Mouse (Mus musculus) megakaryocyte, embryonic 14.5 days (primary cell): Measurements from ENCODE around the gene Clasp2. TPM values are rescaled to one million over a fixed set of nuclear protein-coding genes. Genes with fewer than 3 reads are reported as not detected.
A peak's percentile ranks its signal among the peaks of the same experiment; 100 is the strongest.

ENCODE experiments used
- H3K27me3 ChIP-seq: replicated peaks from 2 replicates; pipeline ENCODE3; 2012; ENCODE audit warnings: inconsistent platforms
- H3K36me3 ChIP-seq: replicated peaks from 2 replicates; pipeline ENCODE3; 2012; ENCODE audit warnings: low read length, inconsistent platforms, mixed read lengths
- H3K4me1 ChIP-seq: 2 replicates; pipeline ENCODE4 v1.6.1; 2012; ENCODE audit warnings: inconsistent platforms
- H3K4me3 ChIP-seq: replicated peaks from 2 replicates; pipeline ENCODE3; 2012; ENCODE audit warnings: moderate library complexity, mild to moderate bottlenecking, inconsistent platforms
- H3K9me3 ChIP-seq: 2 replicates; pipeline ENCODE4 v1.6.1; 2012; ENCODE audit warnings: inconsistent platforms
- FLI1 ChIP-seq: IDR thresholded peaks from 2 replicates; pipeline ENCODE4 v1.6.1; 2012; ENCODE audit warnings: low read length, inconsistent platforms, mixed read lengths
- GATA1 ChIP-seq: IDR thresholded peaks from 3 replicates; pipeline ENCODE4 v1.6.1; 2012; ENCODE audit warnings: mixed read lengths, low read length, inconsistent platforms, borderline replicate concordance
- polyA plus RNA-seq: library from polyadenylated mRNA; stranded (reverse); fragments of >175 nt; gene quantifications from 2 replicates; pipeline ENCODE4 v1.2.3, GENCODE M21; 2012; ENCODE audit warnings: low replicate concordance; ENCODE audit not compliant: insufficient read depth

Clasp2 gene
- polyA plus RNA-seq, 1 experiment = 1.4 TPM

DNA sequence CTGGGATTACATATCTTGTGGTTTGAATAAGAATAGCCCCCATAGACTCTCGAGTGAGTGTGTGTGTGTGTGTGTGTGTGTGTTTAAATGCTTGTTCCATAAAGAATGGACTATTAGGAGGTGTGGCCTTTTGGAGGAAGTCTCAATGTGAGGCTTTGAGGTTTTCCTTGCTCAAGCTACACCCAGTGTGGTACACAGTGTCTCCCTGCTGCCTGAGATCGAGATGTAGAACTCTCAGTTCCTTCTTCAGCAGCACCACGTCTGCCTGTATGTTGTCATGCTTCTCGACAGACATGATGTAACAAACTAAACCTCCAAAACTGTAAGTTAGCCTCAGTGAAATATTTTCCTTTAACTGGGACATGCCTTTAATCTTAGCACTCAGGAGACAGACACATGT is 187.3 kb downstream of the Clasp2 start:
- Histone ChIP-seq H3K4me1 (peaks cover 41% of the 10 kb centered on the region), H3K4me3 (peak overlapping the region; percentile 75), H3K36me3 (peaks cover 16% of the 10 kb centered on the region), H3K9me3 (no peaks in the 10 kb centered on the region), H3K27me3 (no peaks in the 10 kb centered on the region)
- TF ChIP-seq FLI1 = no peak
- TF ChIP-seq GATA1 = no peak

GRCm38 (mm10) chr9:113929676-113930075 is 188.4 kb downstream of the Clasp2 start:
- H3K4me1 ChIP-seq = peaks cover 51% of the 10 kb centered on the region
- H3K9me3 ChIP-seq = no peaks in the 10 kb centered on the region
- no peak for TF ChIP-seq FLI1
- no peak for TF ChIP-seq GATA1
- H3K27me3 ChIP-seq = no peaks in the 10 kb centered on the region
- H3K36me3 ChIP-seq = peaks cover 5% of the 10 kb centered on the region
- peak overlapping the region; percentile 48 for H3K4me3 ChIP-seq

GRCm38 (mm10) chr9:113930534-113931374 is 189.5 kb downstream of the Clasp2 start, which contains the start of gene Ubp1:
Gene Ubp1 (plus strand): TSS chr9:113930934.
- no peak for TF ChIP-seq GATA1
- 0 out of 2 replicates have a peak, but pooled peaks have one; percentile 54 for TF ChIP-seq FLI1

DNA sequence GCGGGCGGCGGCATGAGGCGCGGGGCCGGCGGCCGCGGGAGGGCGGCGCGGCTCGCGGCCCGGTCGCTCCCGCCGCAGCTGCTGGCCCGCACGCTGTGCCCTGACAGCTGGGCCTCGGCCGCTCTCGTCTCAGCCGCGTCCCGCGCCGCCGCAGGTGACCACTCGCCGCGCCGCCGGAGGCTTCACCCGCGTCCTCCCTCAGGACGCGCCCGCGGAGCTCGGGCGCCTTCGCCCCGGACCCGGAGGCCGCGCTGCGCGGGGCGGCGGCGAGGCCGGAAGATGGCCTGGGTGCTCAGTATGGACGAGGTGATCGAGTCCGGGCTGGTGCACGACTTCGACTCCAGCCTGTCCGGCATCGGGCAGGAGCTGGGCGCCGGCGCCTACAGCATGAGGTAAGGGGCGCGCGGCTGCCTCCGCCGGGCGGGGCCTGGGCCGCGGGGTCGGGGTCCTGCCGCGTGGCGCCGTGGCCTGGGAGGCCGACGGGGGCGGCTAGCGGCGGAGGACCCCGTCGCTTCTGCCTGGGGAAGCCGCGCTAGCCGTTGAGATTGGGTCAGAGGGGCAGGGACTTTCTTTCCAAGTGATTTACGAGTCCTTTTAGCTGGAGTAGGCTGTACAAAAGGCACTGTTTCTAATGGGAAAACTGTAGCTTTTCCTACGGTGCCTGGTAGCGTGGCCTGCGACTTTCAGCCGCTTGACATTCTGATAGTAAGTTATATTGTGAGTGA is 190.3 kb downstream of the Clasp2 start:
- H3K27me3 ChIP-seq = no peaks in the 10 kb centered on the region
- H3K36me3 ChIP-seq = peaks cover 13% of the 10 kb centered on the region
- no peaks in the 10 kb centered on the region for H3K9me3 ChIP-seq
- H3K4me3 ChIP-seq = peak overlapping the region; percentile 96
- no peak for TF ChIP-seq GATA1
- no peak for TF ChIP-seq FLI1
- H3K4me1 ChIP-seq = peaks cover 70% of the 10 kb centered on the region

More at GRCm38 (mm10) chr9:113930534-113931374, 189.5 kb downstream of the Clasp2 start, which contains the start of gene Ubp1:
- Histone ChIP-seq H3K36me3 (peaks cover 7% of the 10 kb centered on the region), H3K4me3 (peak within 1 kb of the TSS; percentile 96), H3K9me3 (no peaks in the 10 kb centered on the region), H3K4me1 (peaks cover 62% of the 10 kb centered on the region), H3K27me3 (no peaks in the 10 kb centered on the region)

- Histone ChIP-seq H3K36me3 (peaks cover 13% of the 10 kb centered on the region), H3K4me1 (peaks cover 74% of the 10 kb centered on the region)
- TF ChIP-seq FLI1 (no peak), GATA1 (no peak)
Observed at GRCm38 (mm10) chr9:113932100-113932470, 190.8 kb downstream of the Clasp2 start.

GRCm38 (mm10) chr9:113932501-113932900 is 191.2 kb downstream of the Clasp2 start:
- Histone ChIP-seq H3K36me3 (peaks cover 13% of the 10 kb centered on the region), H3K4me3 (peak overlapping the region; percentile 96), H3K27me3 (no peaks in the 10 kb centered on the region), H3K4me1 (peaks cover 75% of the 10 kb centered on the region), H3K9me3 (no peaks in the 10 kb centered on the region)
- TF ChIP-seq FLI1 (no peak), GATA1 (no peak)

More at GRCm38 (mm10) chr9:113932100-113932470, 190.8 kb downstream of the Clasp2 start:
- Histone ChIP-seq H3K4me3 (peak overlapping the region; percentile 96), H3K9me3 (no peaks in the 10 kb centered on the region), H3K27me3 (no peaks in the 10 kb centered on the region)

- TF ChIP-seq GATA1 (no peak), FLI1 (no peak)
- Histone ChIP-seq H3K4me3 (no peak overlapping the region), H3K27me3 (no peaks in the 10 kb centered on the region), H3K4me1 (peaks cover 77% of the 10 kb centered on the region), H3K36me3 (peaks cover 30% of the 10 kb centered on the region), H3K9me3 (no peaks in the 10 kb centered on the region)
Observed at GRCm38 (mm10) chr9:113935638-113936037, 194.4 kb downstream of the Clasp2 start.

DNA sequence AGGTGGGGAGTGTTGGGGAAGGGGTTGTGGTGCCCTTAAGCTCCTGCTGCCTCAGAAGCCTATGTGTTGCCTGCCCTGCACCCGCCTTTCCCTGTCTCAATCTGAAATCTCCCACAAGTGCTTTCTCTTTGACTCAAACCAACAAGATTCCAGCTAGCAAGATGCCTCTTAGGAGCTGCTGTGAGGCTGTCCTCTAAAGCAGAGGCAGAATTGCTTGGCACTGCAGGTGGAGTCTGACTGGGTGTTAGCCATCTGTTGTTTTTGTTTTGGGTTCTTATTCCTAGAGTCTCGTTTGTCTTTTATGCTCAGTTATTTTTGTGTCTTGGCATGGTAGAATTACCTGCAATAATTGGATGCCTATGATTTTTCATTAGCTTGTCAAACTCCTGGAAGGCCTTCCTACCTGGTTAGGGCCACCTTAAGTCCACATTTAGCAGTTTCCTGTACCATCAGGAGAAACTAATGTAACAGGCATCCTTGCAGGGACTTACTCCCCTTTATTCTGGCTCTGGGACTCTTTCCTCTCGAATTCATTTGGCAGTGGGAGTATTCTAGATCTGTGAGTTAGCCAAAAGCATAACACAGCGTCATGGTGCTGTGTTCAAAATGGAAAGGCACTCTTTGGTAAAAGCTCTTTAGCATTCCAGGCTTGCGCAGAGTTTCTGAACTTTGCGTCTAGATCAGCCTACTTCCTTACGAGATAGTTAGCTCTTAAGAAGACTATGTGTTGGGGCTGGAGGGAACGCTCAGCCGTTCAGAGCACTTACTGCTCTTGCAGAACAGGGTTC is 198.0 kb downstream of the Clasp2 start:
- Histone ChIP-seq H3K27me3 (no peaks in the 10 kb centered on the region), H3K4me3 (peak overlapping the region; percentile 13), H3K4me1 (peaks cover 94% of the 10 kb centered on the region), H3K9me3 (no peaks in the 10 kb centered on the region), H3K36me3 (peaks cover 56% of the 10 kb centered on the region)
- no peak for TF ChIP-seq GATA1
- TF ChIP-seq FLI1 = no peak

DNA sequence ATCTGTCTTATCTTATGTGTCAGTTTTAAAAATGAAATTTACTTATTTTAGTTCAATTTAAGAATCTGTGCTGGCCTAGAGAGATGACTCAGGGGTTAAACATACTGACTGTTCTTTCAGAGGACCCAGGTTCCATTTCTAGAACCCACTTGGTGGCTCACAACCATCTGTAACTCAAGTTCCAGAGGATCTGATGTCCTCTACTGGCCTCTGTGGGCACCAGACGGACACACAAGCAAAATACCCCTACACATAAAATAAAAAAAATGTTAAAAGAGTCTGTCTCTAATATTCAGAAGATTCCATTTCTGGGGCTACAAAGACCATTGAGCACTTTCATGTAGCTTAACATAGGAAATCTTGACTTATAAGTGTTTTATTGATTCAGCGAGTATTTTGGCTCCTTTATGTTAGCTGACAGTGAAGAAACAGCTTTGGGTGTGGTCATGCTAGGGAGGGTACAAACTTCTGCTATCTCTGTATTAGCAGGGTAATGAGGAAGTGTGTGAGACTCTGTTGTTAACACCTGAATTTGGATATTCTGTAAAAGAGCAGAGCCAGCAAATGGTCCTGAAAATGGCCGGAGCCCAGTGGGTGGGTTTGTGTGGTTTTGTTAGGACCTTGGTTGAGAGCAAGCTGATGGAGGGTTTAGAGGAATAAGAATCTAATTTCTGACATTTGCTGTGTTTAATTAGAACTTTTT is 200.0 kb downstream of the Clasp2 start:
- no peak for TF ChIP-seq GATA1
- TF ChIP-seq FLI1 = no peak
- Histone ChIP-seq H3K27me3 (no peaks in the 10 kb centered on the region), H3K9me3 (no peaks in the 10 kb centered on the region), H3K4me3 (no peak overlapping the region), H3K36me3 (peaks cover 65% of the 10 kb centered on the region), H3K4me1 (peaks cover 81% of the 10 kb centered on the region)
